Mouse (Mus musculus) limb, embryonic 15.5 days (tissue): Measurements from ENCODE around the gene Hip1r. TPM values are rescaled to one million over a fixed set of nuclear protein-coding genes. Genes with fewer than 3 reads are reported as not detected.

Source experiments
- ATAC-seq: fragments of 200-750 bp; cut with Nextera tagmentation; 2 replicates; pipeline ENCODE4 v1.8.0; 2017; ENCODE audit warnings: low read depth, moderate TSS enrichment; ENCODE audit not compliant: insufficient number of reproducible peaks, low FRiP score, low TSS enrichment
- H3K27ac ChIP-seq: fragments of 300-500 bp; sonication (generic); 2 replicates; pipeline ENCODE4 v1.5.1; 2015; ENCODE audit warnings: moderate library complexity, mild to moderate bottlenecking, inconsistent platforms
- H3K27me3 ChIP-seq: fragments of 300-500 bp; sonication (generic); 2 replicates; pipeline ENCODE4 v1.6.1; 2015; ENCODE audit warnings: inconsistent platforms
- H3K36me3 ChIP-seq: fragments of 300-500 bp; sonication (generic); 2 replicates; pipeline ENCODE4 v1.6.1; 2015; ENCODE audit warnings: inconsistent platforms
- H3K4me1 ChIP-seq: fragments of 300-500 bp; sonication (generic); 2 replicates; pipeline ENCODE4 v1.6.1; 2015; ENCODE audit warnings: inconsistent platforms
- H3K4me2 ChIP-seq: fragments of 300-500 bp; sonication (generic); 2 replicates; pipeline ENCODE4 v1.6.1; 2015; ENCODE audit warnings: mild to moderate bottlenecking, inconsistent platforms
- H3K4me3 ChIP-seq: fragments of 300-500 bp; sonication (generic); 2 replicates; pipeline ENCODE4 v1.5.1; 2015; ENCODE audit warnings: mild to moderate bottlenecking, inconsistent platforms
- H3K9ac ChIP-seq: fragments of 300-500 bp; sonication (generic); 2 replicates; pipeline ENCODE4 v1.6.1; 2015; ENCODE audit warnings: inconsistent platforms
- H3K9me3 ChIP-seq: fragments of 300-500 bp; sonication (generic); 2 replicates; pipeline ENCODE4 v1.6.1; 2016; ENCODE audit warnings: inconsistent platforms
- WGBS: fragments of 180-500 bp; shearing (Covaris S2); methylation state at CpG from one replicate; pipeline ENCODE4 v1.1.7; 2015; 5-methylcytosine and 5-hydroxymethylcytosine counted together
- polyA plus RNA-seq: library from polyadenylated mRNA; unstranded; fragments of >200 nt; fragmentation: Nextera tagmentation; extraction: Ambion mirVana; gene quantifications from 2 replicates; pipeline ENCODE4 v1.2.1, GENCODE M21; 2015

Gene Hip1r
- polyA plus RNA-seq, 1 experiment from 2014 or later, result 17.4 TPM

DNA sequence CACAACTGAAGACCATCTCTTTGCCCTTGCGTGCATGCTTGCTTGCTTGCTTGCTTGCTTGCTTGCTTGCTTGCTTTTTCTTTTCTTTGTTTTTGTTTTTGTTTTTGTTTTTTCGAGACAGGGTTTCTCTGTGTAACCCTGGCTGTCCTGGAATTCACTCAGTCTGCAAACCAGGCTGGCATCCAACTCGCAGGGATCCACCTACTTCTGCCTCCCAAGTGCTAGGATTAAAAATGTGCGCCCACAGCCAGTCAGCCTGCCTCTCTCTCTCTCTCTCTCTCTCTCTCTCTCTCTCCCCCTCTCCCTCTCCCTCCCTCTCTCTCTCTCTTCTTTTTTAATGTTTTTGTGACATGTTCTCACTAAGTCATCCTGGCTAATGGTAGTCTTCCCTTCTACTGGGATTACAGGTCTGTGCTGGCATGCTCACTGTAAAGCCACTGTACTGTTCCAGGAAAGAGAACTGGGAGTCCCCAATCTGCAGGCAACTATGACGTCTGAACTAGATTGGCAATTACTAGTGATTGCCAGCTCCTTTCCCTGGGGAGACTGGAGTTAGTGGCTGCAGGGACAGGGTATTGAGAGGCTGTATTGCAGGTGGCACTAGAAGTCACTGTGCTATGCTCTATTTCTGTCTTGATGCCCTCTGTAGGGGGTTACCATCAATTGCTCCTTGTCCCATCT, 20.9 kb upstream of the Hip1r start:
- Histone ChIP-seq H3K4me3 (no peak overlapping the region), H3K4me1 (no peaks in the 10 kb centered on the region), H3K9ac (no peak overlapping the region), H3K4me2 (no peak overlapping the region), H3K27ac (no peak overlapping the region), H3K36me3 (no peaks in the 10 kb centered on the region), H3K9me3 (no peaks in the 10 kb centered on the region), H3K27me3 (no peaks in the 10 kb centered on the region)
- ATAC-seq, result no peak
- 54% methylated on average over 5 of the region's 5 CpGs for WGBS

DNA sequence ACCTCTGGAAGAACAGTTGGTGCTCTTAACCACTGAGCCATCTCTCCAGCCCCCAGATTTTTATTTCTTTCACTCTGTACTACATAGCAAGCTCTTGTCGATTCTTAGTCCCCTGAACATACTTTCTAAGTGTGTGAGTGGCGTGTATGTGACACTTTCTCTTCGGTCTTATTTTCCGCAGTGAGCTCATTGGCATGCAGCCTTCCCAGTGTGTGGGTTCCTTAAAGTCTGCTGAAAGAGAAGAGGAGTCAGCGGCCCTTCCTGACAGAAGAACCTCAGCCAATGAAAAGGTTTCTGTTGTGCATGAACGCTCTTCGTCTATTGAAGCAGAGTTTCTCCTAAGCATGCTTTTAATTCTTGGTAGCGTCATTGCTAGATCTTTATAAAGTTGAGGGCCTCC, 16.2 kb upstream of the Hip1r start:
- H3K9me3 ChIP-seq, result no peaks in the 10 kb centered on the region
- no peak for ATAC-seq
- H3K4me3 ChIP-seq, result no peak overlapping the region
- H3K36me3 ChIP-seq, result no peaks in the 10 kb centered on the region
- H3K4me2 ChIP-seq, result no peak overlapping the region
- no peaks in the 10 kb centered on the region for H3K27me3 ChIP-seq
- H3K27ac ChIP-seq, result no peak overlapping the region
- 90% methylated on average over 8 of the region's 8 CpGs for WGBS
- no peak overlapping the region for H3K9ac ChIP-seq
- H3K4me1 ChIP-seq, result no peaks in the 10 kb centered on the region

GRCm38 (mm10) chr5:123959018-123959417, 14.4 kb upstream of the Hip1r start:
- Histone ChIP-seq H3K9ac (no peak overlapping the region), H3K27me3 (no peaks in the 10 kb centered on the region), H3K36me3 (no peaks in the 10 kb centered on the region), H3K27ac (no peak overlapping the region), H3K4me2 (no peak overlapping the region), H3K4me3 (no peak overlapping the region), H3K4me1 (no peaks in the 10 kb centered on the region), H3K9me3 (no peaks in the 10 kb centered on the region)
- ATAC-seq, result no peak
- 67% methylated on average over 3 of the region's 3 CpGs for WGBS

GRCm38 (mm10) chr5:123960129-123960528, 13.3 kb upstream of the Hip1r start:
- Histone ChIP-seq H3K9ac (no peak overlapping the region), H3K4me1 (no peaks in the 10 kb centered on the region), H3K9me3 (no peaks in the 10 kb centered on the region), H3K27me3 (no peaks in the 10 kb centered on the region), H3K4me2 (no peak overlapping the region), H3K36me3 (no peaks in the 10 kb centered on the region), H3K4me3 (no peak overlapping the region), H3K27ac (no peak overlapping the region)
- WGBS, result 77% methylated on average over 8 of the region's 8 CpGs
- no peak for ATAC-seq

DNA sequence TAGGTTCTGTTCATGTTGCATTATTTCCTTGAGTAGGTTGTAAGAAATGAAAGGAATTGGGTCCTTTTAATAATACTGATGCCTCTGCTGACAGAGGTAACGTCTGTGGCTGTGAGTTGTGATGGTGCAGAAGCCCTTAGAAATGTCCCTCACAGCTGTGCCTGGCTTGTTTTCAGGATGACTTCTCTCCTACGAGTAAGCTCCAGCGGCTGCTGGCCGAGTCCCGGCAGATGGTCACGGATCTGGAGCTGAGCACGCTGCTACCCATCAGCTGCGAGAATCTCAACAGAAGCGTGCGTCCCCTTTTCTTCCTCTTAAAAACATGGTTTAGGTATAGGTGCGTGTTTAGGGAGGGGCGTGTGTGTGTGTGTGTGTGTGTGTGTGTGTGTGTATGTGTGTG, 12.4 kb upstream of the Hip1r start:
- Histone ChIP-seq H3K36me3 (no peaks in the 10 kb centered on the region), H3K9ac (no peak overlapping the region), H3K4me3 (no peak overlapping the region), H3K4me2 (no peak overlapping the region), H3K27me3 (no peaks in the 10 kb centered on the region), H3K9me3 (no peaks in the 10 kb centered on the region), H3K4me1 (no peaks in the 10 kb centered on the region), H3K27ac (no peak overlapping the region)
- no peak for ATAC-seq
- 76% methylated on average over 12 of the region's 12 CpGs for WGBS

- H3K36me3 ChIP-seq, result no peaks in the 10 kb centered on the region
- H3K4me2 ChIP-seq, result no peak overlapping the region
- no peak for ATAC-seq
- H3K9ac ChIP-seq, result no peak overlapping the region
- no peaks in the 10 kb centered on the region for H3K9me3 ChIP-seq
- 92% methylated on average over 4 of the region's 4 CpGs for WGBS
- no peaks in the 10 kb centered on the region for H3K27me3 ChIP-seq
- H3K4me3 ChIP-seq, result no peak overlapping the region
- H3K27ac ChIP-seq, result no peak overlapping the region
- H3K4me1 ChIP-seq, result no peaks in the 10 kb centered on the region
Measured at GRCm38 (mm10) chr5:123964208-123964607, 9.2 kb upstream of the Hip1r start.

DNA sequence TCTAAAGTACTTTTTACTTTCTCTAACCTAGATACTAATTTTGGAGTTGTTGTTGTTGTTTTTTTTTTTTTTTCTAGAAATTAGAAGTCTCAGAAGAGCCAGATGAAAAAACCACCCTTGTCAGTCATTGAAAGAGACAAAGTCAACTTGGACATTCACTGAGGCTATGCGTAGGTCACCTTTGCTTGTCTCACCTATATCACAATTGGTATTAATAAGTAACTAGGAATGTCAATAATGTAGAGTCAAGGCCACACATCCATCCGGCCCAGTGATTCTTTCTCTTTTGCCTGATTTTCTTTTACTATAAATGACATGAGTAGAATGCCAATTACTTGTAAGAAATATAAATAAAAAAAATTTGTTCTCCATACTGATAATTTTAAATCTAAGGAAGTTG, 6.7 kb upstream of the Hip1r start:
- Histone ChIP-seq H3K9ac (no peak overlapping the region), H3K4me2 (no peak overlapping the region), H3K4me1 (no peaks in the 10 kb centered on the region), H3K36me3 (no peaks in the 10 kb centered on the region), H3K27ac (no peak overlapping the region), H3K27me3 (no peaks in the 10 kb centered on the region), H3K9me3 (no peaks in the 10 kb centered on the region), H3K4me3 (no peak overlapping the region)
- ATAC-seq, result no peak
- 94% methylated on average over 2 of the region's 2 CpGs for WGBS

DNA sequence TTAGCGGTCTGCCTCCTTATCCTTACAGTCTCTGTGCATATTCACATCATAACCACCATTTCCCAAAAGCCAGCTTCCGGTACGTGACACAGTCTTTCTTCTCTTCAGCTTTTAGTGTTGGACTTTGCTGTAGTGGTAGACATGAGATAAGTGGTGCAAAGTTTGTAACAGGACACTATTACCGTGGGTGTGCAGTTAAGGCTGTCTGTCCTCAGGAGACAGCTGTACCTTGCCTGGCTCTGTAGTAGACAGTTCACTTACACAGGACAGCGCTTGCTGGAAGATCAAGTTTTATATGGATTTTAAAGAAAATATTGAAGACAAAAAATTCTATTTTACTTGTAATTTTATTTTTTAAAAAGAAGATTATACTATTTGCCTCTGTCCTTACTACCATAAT, 5.0 kb upstream of the Hip1r start:
- H3K4me3 ChIP-seq, result no peak overlapping the region
- H3K27me3 ChIP-seq, result no peaks in the 10 kb centered on the region
- H3K4me2 ChIP-seq, result no peak overlapping the region
- ATAC-seq, result no peak
- H3K4me1 ChIP-seq, result peaks cover 4% of the 10 kb centered on the region
- WGBS, result 76% methylated on average over 5 of the region's 5 CpGs
- no peaks in the 10 kb centered on the region for H3K36me3 ChIP-seq
- no peak overlapping the region for H3K27ac ChIP-seq
- H3K9me3 ChIP-seq, result no peaks in the 10 kb centered on the region
- no peak overlapping the region for H3K9ac ChIP-seq

GRCm38 (mm10) chr5:123969216-123969615, 4.2 kb upstream of the Hip1r start:
- 72% methylated on average over 8 of the region's 8 CpGs for WGBS
- no peak overlapping the region for H3K4me3 ChIP-seq
- no peaks in the 10 kb centered on the region for H3K27me3 ChIP-seq
- H3K9me3 ChIP-seq, result no peaks in the 10 kb centered on the region
- ATAC-seq, result no peak
- H3K9ac ChIP-seq, result no peak overlapping the region
- H3K4me1 ChIP-seq, result peaks cover 9% of the 10 kb centered on the region
- no peak overlapping the region for H3K4me2 ChIP-seq
- no peak overlapping the region for H3K27ac ChIP-seq
- H3K36me3 ChIP-seq, result no peaks in the 10 kb centered on the region

- H3K4me3 ChIP-seq, result no peak overlapping the region
- WGBS, result 82% methylated on average over 4 of the region's 4 CpGs
- no peak overlapping the region for H3K4me2 ChIP-seq
- peaks cover 16% of the 10 kb centered on the region for H3K4me1 ChIP-seq
- H3K9ac ChIP-seq, result no peak overlapping the region
- H3K27me3 ChIP-seq, result peaks cover 6% of the 10 kb centered on the region; the same call in 1 of the 2 replicates
- H3K9me3 ChIP-seq, result no peaks in the 10 kb centered on the region
- ATAC-seq, result no peak
- H3K27ac ChIP-seq, result no peak overlapping the region
- no peaks in the 10 kb centered on the region for H3K36me3 ChIP-seq
Measured at GRCm38 (mm10) chr5:123970576-123970975, 2.9 kb upstream of the Hip1r start.

DNA sequence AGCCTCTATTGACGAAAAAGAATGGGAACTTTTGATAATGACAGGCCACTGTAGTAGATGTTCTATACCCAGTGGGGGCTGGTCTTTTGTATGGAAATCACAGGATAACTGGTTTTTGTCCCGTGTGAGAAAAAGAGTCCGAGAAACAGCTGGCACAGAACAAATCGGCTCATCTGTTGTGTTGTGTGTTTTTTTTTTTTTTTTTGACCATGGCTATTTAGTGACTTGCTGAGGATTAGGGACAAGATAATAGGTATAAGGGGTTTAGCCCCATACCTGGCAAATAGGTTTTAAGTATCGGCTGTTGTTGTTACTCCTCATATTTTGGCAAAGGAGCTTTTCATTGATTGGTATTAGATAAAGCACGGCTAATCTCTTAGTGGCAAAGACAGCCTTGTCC, 975 bp upstream of the Hip1r start:
- Histone ChIP-seq H3K9ac (no peak overlapping the region), H3K9me3 (no peaks in the 10 kb centered on the region), H3K4me1 (peaks cover 27% of the 10 kb centered on the region), H3K36me3 (no peaks in the 10 kb centered on the region), H3K4me2 (no peak overlapping the region), H3K27ac (no peak overlapping the region), H3K4me3 (no peak overlapping the region), H3K27me3 (peaks cover 11% of the 10 kb centered on the region; the same call in 1 of the 2 replicates)
- WGBS, result 72% methylated on average over 6 of the region's 6 CpGs
- ATAC-seq, result no peak

DNA sequence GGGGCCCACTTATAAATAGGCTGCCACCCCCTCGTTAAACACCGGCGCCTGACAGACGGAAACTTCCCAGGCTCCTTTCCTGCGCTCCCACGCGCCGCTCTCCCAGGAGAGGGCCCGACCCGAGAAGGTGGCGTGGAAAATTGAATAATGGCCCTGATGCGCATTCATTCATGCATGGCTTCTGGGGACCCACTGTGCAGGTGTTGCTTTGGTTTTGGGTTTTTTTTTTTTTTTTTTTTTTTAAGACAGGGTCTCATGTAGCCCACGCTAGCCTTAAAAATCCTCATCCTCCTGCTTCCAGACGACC, 704 bp downstream of the Hip1r start:
- 0% methylated on average over 14 of the region's 14 CpGs for WGBS
- Histone ChIP-seq H3K27me3 (peaks cover 11% of the 10 kb centered on the region; the same call in 1 of the 2 replicates), H3K4me3 (peak overlapping the region; percentile 69), H3K36me3 (no peaks in the 10 kb centered on the region), H3K27ac (peak overlapping the region; percentile 75), H3K9me3 (no peaks in the 10 kb centered on the region), H3K4me2 (peak overlapping the region; percentile 96), H3K9ac (peak overlapping the region; percentile 65), H3K4me1 (peaks cover 35% of the 10 kb centered on the region)
- no peak for ATAC-seq

- H3K4me3 ChIP-seq, result peak overlapping the region; percentile 69
- H3K36me3 ChIP-seq, result no peaks in the 10 kb centered on the region
- H3K9me3 ChIP-seq, result no peaks in the 10 kb centered on the region
- 20% methylated on average over 11 of the region's 11 CpGs for WGBS
- H3K4me1 ChIP-seq, result peaks cover 40% of the 10 kb centered on the region
- peak overlapping the region; percentile 96 for H3K4me2 ChIP-seq
- peaks cover 11% of the 10 kb centered on the region; the same call in 1 of the 2 replicates for H3K27me3 ChIP-seq
- H3K27ac ChIP-seq, result no peak overlapping the region
- H3K9ac ChIP-seq, result no peak overlapping the region
- ATAC-seq, result no peak
Measured at GRCm38 (mm10) chr5:123974616-123975111, 1.2 kb downstream of the Hip1r start.
